Mouse (Mus musculus) myocyte (in vitro differentiated cells): Measurements from ENCODE around the gene Ptpn7.

Source experiments
- CEBPB ChIP-seq: IDR thresholded peaks from 2 replicates; pipeline ENCODE4 v1.6.1; 2011; ENCODE audit warnings: mild to moderate bottlenecking, moderate library complexity; ENCODE audit not compliant: poor library complexity, insufficient read depth, severe bottlenecking
- E2F4 ChIP-seq: IDR thresholded peaks from one replicate; pipeline ENCODE4 v1.6.1; 2011; ENCODE audit warnings: mild to moderate bottlenecking, control low read depth, moderate library complexity; ENCODE audit not compliant: insufficient read depth
- MAX ChIP-seq: IDR thresholded peaks from one replicate; pipeline ENCODE4 v1.6.1; 2011; ENCODE audit warnings: low read depth, mild to moderate bottlenecking, control low read depth
- MYOG ChIP-seq, 3 experiments: IDR thresholded peaks; one replicate each; pipeline ENCODE4 v1.6.1; 2011; ENCODE audit warnings: control low read depth in 2 of 3, low read depth in 2 of 3, mild to moderate bottlenecking in 2 of 3; ENCODE audit not compliant: insufficient read length in 2 of 3, control insufficient read depth in 1 of 3, insufficient read depth in 1 of 3
- POLR2A ChIP-seq: IDR thresholded peaks from one replicate; pipeline ENCODE4 v1.6.1; 2011; ENCODE audit warnings: low read depth, mild to moderate bottlenecking, control low read depth, moderate library complexity; ENCODE audit not compliant: insufficient read length
- POLR2AphosphoS2 ChIP-seq: IDR thresholded peaks from one replicate; pipeline ENCODE4 v1.6.1; 2011; ENCODE audit warnings: low read depth, control low read depth; ENCODE audit not compliant: insufficient read length
- SRF ChIP-seq: IDR thresholded peaks from one replicate; pipeline ENCODE4 v1.6.1; 2011; ENCODE audit warnings: low read depth; ENCODE audit not compliant: control insufficient read depth, insufficient read length
- TCF12 ChIP-seq: IDR thresholded peaks from one replicate; pipeline ENCODE4 v1.6.1; 2011; ENCODE audit warnings: mild to moderate bottlenecking, control low read depth; ENCODE audit not compliant: poor library complexity, insufficient read depth, severe bottlenecking
- USF1 ChIP-seq: IDR thresholded peaks from one replicate; pipeline ENCODE4 v1.6.1; 2011; ENCODE audit warnings: low read depth, mild to moderate bottlenecking, control low read depth, moderate library complexity

- TF ChIP-seq E2F4 = no peak
- TF ChIP-seq POLR2A = no peak
- TF ChIP-seq TCF12 = no peak
- no peak for TF ChIP-seq POLR2AphosphoS2
- no peak for TF ChIP-seq SRF
- TF ChIP-seq USF1 = no peak
- TF ChIP-seq MYOG (IDR thresholded peaks at IDR 0.05; ENCODE audit: control insufficient read depth in 1 of 3, insufficient read depth in 1 of 3, insufficient read length in 2 of 3, low read depth in 2 of 3) = no peak
- TF ChIP-seq CEBPB = no peak
- no peak for TF ChIP-seq MAX
Observed at GRCm38 (mm10) chr1:135154411-135154959, 22.0 kb downstream of the Ptpn7 start.
